Mouse (Mus musculus) thymus, adult 2 months (tissue): ENCODE results near the gene Bivm. TPM values are rescaled to one million over a fixed set of nuclear protein-coding genes. Genes with fewer than 3 reads are reported as not detected.

ENCODE experiments used
- DNase-seq: peaks from one replicate; pipeline ENCODE4 v3.0.0; 2021
- H3K27ac ChIP-seq: fragments of 200-500 bp; 2 replicates; pipeline ENCODE4 v1.5.1; 2012; ENCODE audit warnings: low read length, control low read depth; ENCODE audit not compliant: control insufficient read depth, insufficient read depth
- H3K27me3 ChIP-seq: fragments of 200-500 bp; 2 replicates; pipeline ENCODE4 v1.6.1; 2012; ENCODE audit warnings: mild to moderate bottlenecking, low read length, moderate library complexity, mixed read lengths; ENCODE audit not compliant: control insufficient read depth, insufficient read depth
- H3K36me3 ChIP-seq: fragments of 200-500 bp; 2 replicates; pipeline ENCODE4 v1.6.1; 2012; ENCODE audit warnings: mild to moderate bottlenecking, low read length, moderate library complexity; ENCODE audit not compliant: control insufficient read depth, insufficient read depth
- H3K4me1 ChIP-seq: fragments of 200-500 bp; replicated peaks from 2 replicates; pipeline ENCODE4 v1.6.1; 2012; ENCODE audit warnings: low read length; ENCODE audit not compliant: control insufficient read depth, insufficient read depth
- H3K4me3 ChIP-seq: fragments of 200-500 bp; 2 replicates; pipeline ENCODE4 v1.5.1; 2012; ENCODE audit warnings: mild to moderate bottlenecking, low read length, control low read depth, moderate library complexity; ENCODE audit not compliant: control insufficient read depth, insufficient read depth
- CTCF ChIP-seq: fragments of 200-500 bp; IDR thresholded peaks from 2 replicates; pipeline ENCODE4 v1.5.1; 2012; ENCODE audit warnings: mild to moderate bottlenecking, control low read depth, low read length, moderate library complexity, borderline replicate concordance; ENCODE audit not compliant: control insufficient read depth, poor library complexity, insufficient read depth; ENCODE audit errors: extremely low read depth
- POLR2A ChIP-seq: fragments of 200-500 bp; IDR thresholded peaks from 2 replicates; pipeline ENCODE4 v1.6.1; 2012; ENCODE audit warnings: mild to moderate bottlenecking, low read length, control low read depth, moderate library complexity; ENCODE audit not compliant: control insufficient read depth, poor library complexity, insufficient read depth; ENCODE audit errors: extremely low read depth
- WGBS: fragments of 180-500 bp; shearing (Covaris S2); methylation state at CpG from one replicate; pipeline ENCODE4 v1.1.7; 2018; 5-methylcytosine and 5-hydroxymethylcytosine counted together
- polyA plus RNA-seq: library from polyadenylated mRNA; depleted of rRNA; stranded (reverse); fragments of >200 nt; gene quantifications from 2 replicates; pipeline ENCODE4 v1.2.3, GENCODE M21; 2012; rRNA removed

The Bivm gene
- 3.9 and 4.2 TPM in 2 replicates for polyA plus RNA-seq

DNA sequence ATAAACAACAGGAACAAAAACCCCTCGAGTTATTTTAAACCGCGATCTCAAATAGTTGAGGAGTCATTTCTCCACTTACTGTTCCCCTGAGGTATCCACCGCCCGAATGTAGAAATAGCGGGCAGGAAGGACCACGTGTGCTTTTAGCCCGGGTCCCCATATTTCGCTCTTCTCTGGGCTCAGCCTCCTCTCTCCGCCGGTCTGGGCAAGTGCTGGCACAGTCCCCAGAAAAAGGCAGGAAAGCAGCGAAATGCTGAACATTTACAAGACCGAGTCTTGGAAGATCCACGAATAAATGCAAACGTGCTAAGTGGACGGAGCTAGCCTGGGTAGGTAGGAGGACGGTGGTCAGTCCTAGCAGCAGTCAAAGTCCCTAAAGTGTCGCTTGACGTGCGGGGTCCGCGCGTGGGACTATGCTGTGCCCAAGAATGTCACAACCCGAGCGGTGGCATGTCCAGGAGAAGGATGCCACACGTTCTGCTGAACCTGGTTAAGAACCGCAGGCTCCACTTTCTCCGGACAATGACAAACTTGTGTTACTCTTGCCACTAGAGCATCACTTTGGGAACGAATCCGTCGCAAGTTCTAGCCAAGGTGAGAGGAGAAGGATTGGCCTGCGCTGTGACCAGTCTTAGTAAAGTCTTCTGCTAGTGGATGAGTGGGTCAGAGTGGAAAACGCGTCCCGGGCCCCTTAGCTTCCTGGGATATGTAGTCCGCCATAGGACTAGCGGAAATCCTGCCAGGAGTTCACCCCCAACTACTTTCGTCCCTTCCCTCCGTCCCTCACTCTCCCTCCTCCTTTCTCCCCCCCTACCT lies at the start of gene Bivm, which contains the start of gene Kdelc1:
Bivm (plus strand) TSS at position 719 of the 816 bp plus-strand sequence.
Kdelc1 (minus strand) TSS at position 570 of the 816 bp plus-strand sequence.
- peak; percentile 45 for DNase-seq
- under 1% methylated on average over 39 of the region's 39 CpGs for WGBS
- H3K27ac ChIP-seq, result peak within 1 kb of the TSS; percentile 56
- no peak for TF ChIP-seq POLR2A
- no peak for TF ChIP-seq CTCF
- H3K4me3 ChIP-seq, result peak within 1 kb of the TSS; percentile 95
- H3K27me3 ChIP-seq, result no peaks in the 10 kb centered on the region
- H3K36me3 ChIP-seq, result no peaks in the 10 kb centered on the region
- H3K4me1 ChIP-seq, result peaks cover 13% of the 10 kb centered on the region

DNA sequence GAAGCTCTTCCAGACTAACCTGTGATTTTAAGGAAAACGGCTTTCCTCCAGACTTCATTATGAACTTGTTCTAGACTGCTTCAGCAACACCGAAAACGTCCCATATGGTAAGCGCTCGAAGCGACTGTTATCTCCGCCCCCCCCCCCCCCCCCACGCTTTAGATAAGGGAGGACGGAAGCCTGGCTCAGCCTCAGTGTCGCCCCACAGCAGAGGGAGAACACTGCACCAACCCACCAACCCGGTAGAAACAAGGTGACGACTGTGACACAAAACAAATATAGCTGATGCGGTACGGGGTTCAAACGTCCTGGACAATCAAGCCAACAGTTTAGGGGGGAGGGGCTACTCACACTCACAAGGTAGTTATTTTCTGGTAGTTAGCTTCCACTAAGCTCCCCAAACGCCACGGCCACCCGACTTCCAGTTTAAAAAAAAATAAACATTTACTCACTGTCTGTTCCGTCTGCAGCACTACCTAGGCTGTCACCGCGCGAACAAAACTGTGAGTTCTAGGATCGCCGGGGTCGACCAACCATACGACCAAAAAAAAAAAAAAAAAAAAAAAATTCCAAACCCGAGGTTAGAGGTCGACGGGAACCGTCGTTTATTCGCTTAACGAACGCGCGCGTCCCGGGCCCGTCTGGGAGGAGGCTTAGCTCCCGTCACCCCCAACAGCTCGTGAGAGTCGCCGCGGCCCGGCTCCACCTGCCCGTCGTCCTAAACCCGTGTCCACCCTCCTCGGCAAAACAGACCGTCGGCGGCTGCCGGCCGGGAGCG lies 17.1 kb upstream of the Bivm start:
- H3K4me3 ChIP-seq, result peak overlapping the region; percentile 74
- peak overlapping the region; percentile 64 for H3K27ac ChIP-seq
- no peaks in the 10 kb centered on the region for H3K27me3 ChIP-seq
- H3K4me1 ChIP-seq, result peaks cover 3% of the 10 kb centered on the region
- H3K36me3 ChIP-seq, result no peaks in the 10 kb centered on the region; the same call in 1 of the 2 replicates
- TF ChIP-seq POLR2A (peak; percentile 47; the same call in 1 of the 2 replicates), CTCF (no peak)
- WGBS, result under 1% methylated on average over 55 of the region's 55 CpGs
- peak; percentile 54 for DNase-seq

DNA sequence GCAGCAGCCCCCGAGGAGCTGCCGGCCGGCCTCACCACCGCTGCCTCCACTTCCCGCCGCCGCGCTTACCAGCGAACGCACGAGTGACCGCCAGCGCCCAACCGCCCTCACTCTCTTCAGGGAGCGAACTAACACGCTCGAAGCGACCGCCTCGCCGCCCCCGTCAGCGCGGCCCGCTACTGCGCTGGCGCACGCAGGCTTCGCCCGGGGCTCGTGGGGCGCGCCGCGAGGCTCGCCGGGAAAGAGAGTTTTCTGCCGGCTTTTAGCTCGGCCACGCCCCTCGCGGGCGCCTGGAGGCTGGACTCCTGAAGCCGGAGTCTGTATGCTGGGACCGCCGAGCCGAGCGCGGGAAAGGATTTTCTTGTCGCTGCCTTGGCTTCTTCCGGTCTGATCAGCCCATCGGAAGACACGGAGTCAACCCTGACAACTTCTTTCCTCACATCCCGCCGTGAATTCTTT lies 16.5 kb upstream of the Bivm start, which contains the start of gene Tex30:
Tex30 (minus strand) TSS at position 183 of the 459 bp plus-strand sequence.
- DNase-seq, result peak; percentile 93
- H3K27me3 ChIP-seq, result no peaks in the 10 kb centered on the region
- TF ChIP-seq POLR2A, result peak; percentile 87
- no peak for TF ChIP-seq CTCF
- H3K4me3 ChIP-seq, result peak within 1 kb of the TSS; percentile 74
- WGBS, result under 1% methylated on average over 55 of the region's 55 CpGs
- no peaks in the 10 kb centered on the region for H3K36me3 ChIP-seq
- H3K4me1 ChIP-seq, result peaks cover 3% of the 10 kb centered on the region
- H3K27ac ChIP-seq, result peak within 1 kb of the TSS; percentile 64

DNA sequence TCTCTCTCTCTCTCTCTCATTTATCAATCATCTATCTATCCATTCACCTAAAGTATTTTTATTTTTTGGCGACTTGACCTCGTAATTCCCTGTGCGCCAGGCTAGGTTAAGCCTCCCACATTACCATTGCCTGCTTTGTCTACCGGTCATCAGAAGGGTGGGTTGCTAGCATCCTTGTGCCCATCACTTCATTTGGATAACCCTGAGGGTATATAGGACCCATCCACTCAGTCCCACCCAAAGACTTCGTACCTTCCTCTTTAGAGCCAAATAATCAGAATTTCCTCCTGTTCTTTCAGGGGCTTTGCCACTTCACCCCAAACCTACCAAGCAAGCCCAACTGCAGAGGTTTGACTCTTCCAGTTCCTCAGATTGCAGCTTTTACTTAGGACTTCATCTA lies 15.8 kb upstream of the Bivm start:
- TF ChIP-seq POLR2A (no peak), CTCF (no peak)
- Histone ChIP-seq H3K4me1 (peaks cover 3% of the 10 kb centered on the region), H3K27ac (no peak overlapping the region), H3K27me3 (no peaks in the 10 kb centered on the region), H3K4me3 (no peak overlapping the region), H3K36me3 (no peaks in the 10 kb centered on the region)
- WGBS, result 33% methylated on average over 5 of the region's 5 CpGs
- no peak for DNase-seq

DNA sequence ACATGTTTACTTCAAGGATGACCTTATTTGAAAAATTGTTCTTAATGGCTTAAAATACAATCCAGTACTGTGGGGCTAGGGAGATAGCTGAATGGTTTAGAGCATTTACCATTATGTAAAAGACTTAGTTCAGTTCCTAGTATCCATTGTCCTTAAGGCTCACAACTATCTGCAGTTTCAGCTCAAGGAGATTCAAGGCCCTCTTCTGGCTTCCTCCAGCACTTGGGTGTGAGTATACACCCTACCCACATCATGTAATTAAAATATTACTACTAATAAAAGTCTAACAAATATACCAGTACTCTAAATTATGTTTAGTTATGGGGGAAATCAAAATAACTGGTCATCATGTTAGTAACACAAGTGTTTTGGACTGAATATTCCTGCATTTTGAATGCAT lies 1.2 kb upstream of the Bivm start:
- Histone ChIP-seq H3K36me3 (no peaks in the 10 kb centered on the region; the same call in 1 of the 2 replicates), H3K4me1 (peaks cover 11% of the 10 kb centered on the region), H3K27me3 (no peaks in the 10 kb centered on the region), H3K4me3 (no peak overlapping the region), H3K27ac (no peak overlapping the region)
- TF ChIP-seq POLR2A, result no peak
- TF ChIP-seq CTCF, result no peak
- no peak for DNase-seq

DNA sequence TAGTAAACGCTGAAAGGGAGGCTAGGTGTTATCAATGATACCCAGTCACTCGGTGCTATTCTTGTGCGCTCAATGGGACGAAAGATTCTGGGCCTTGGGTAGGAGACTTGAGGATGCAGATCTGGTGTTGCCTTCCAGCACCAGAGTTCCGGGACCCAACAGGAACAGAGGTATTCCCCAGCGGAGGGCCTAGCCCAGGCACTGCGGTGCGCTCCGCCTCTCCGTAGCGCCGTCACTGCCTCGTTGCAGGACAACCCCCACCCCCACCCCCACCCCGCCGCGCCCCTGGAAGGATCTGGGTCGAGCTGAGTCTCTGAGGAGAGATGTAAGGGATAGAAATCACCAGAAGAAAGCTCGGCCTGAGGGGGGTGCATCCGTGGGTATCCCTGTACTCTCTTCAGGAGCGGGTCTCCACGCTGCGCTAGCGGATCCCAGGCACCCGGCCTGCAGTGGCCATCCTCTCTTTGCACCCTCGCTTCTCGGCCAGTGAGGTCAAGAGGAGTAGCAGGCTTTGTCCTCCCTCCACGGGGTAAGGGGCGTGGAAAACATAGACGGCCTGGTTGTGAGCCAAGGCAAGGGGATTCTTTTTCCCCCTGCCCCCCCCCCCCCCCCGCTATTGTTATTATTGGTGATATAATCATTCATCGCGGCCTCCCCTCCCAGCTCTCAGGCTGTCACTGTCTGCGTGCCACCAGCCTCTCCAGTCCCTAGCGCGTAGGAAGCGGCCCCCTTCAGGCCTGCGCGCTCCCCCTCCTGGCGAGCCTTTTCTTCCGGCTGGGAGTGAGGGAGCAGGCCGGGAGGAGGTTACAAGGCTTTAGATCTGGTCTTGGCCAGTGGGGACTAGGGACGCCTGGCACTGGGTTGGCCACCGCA lies 680 bp downstream of the Bivm start:
- peak; percentile 80 for DNase-seq
- TF ChIP-seq CTCF (peak; percentile 57; the same call in 1 of the 2 replicates), POLR2A (0 out of 2 replicates have a peak, but pooled peaks have one; percentile 26)
- under 1% methylated on average over 43 of the region's 43 CpGs for WGBS
- Histone ChIP-seq H3K4me1 (peaks cover 13% of the 10 kb centered on the region), H3K27me3 (no peaks in the 10 kb centered on the region), H3K27ac (peak overlapping the region; percentile 56), H3K4me3 (peak overlapping the region; percentile 95), H3K36me3 (no peaks in the 10 kb centered on the region)
